Mouse (Mus musculus): Measurements from ENCODE around the gene Naa16. TPM values are rescaled to one million over a fixed set of nuclear protein-coding genes. Genes with fewer than 3 reads are reported as not detected.

Naa16 gene
- total RNA-seq, 2 experiments from 2014 or later = 16.1 to 18.2 TPM

Other genes with a start within 250 kb of the Naa16 start
- gene Zfp957, start 143.4 kb downstream of the Naa16 start, total RNA-seq (2021) = not detected
- 10 to 100 TPM; 44.6 to 44.8 TPM for gene Rgcc, start 89.1 kb downstream of the Naa16 start, total RNA-seq (2021)
- 1 to 10 TPM; 5.5 to 5.7 TPM for gene Mtrf1, start 7.0 kb upstream of the Naa16 start, total RNA-seq (2021)
- gene Kbtbd7, start 35.7 kb upstream of the Naa16 start, total RNA-seq (2021) = 10 to 100 TPM; 42.8 to 44.0 TPM
- 1 to 10 TPM in 1 of 2 experiments, under 1 TPM in 1; 0.81 to 1.3 TPM for gene Kbtbd6, start 61.1 kb upstream of the Naa16 start, total RNA-seq (2021)
- gene Elf1, start 90.4 kb upstream of the Naa16 start, total RNA-seq (2021) = 1 to 10 TPM; 5.0 to 5.2 TPM
- gene Wbp4, start 90.7 kb upstream of the Naa16 start, total RNA-seq (2021) = 10 to 100 TPM; 55.4 to 56.7 TPM
- 10 to 100 TPM; 81.6 to 96.0 TPM for gene Sugt1, start 196.9 kb upstream of the Naa16 start, total RNA-seq (2021)

All from layer of hippocampus, postnatal 36 days (tissue).